Mouse (Mus musculus) right cerebral cortex, postnatal 36 days (tissue): ENCODE measurements at regions not wholly inside any gene's neighbourhood (a gene's known extent, or its start where the extent isn't known, plus 50 kb on each side); places are given as distances from the start of the nearest gene placed in this dataset.

ENCODE experiments used
- DNase-seq, 2 experiments: peaks; one replicate each; pipeline ENCODE4 v3.0.0; 2022; ENCODE audit warnings: low spot score in 2 of 2, mixed read lengths in 1 of 2

DNA sequence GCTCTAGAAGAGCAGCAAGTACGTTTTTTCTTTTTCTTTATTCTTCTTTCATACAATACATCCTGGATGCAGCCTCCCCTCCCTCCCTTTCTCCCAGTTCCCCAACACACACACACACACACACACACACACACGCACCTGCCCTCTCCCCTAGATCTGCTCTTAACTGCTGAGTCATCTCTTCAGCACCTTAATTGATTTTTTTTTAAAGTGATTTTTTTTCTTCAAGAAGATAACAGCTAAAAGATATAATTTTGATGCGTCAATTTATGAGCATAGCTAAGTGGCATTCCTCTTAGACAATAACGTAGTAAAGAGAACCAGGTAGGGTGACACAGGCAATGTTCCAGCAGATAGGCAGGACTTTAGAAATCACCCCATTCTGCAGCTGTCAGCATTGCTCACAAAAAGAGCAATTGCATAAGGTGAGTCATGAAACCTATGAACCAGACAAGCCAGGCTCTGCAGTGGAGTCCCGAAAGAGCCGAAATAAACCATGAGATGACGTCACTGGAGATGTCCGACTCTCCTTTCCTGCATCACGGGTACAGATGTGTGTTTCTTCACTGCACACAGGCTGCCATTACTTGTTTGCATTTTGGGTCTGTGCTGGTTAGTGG is 63.9 kb upstream of the Tnrc6a start:
- DNase-seq, result no peak

GRCm38 (mm10) chr7:123063264-123064011 is 60.2 kb upstream of the Tnrc6a start:
- no peak for DNase-seq

GRCm38 (mm10) chr7:123065951-123066351 is 57.7 kb upstream of the Tnrc6a start:
- peak; percentile 81 to 87 for DNase-seq

DNA sequence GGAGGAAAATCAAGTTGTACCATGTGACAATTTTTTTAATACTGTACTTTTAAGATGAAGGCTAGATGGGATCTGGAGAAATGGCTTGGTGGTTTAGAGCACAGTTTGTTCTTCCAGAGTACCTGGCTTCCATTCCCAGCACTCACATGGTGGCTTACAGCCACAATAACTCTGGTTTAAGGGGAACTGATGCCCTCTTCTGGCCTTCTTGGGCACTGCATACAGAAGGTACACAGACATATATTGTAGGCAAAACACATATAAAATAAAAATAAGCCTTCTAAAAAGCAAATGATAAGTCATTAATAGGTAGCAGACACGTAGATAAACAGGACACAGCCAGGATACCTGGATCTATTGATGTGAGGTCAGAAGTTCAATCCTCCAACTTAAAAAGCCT is 56.3 kb upstream of the Tnrc6a start:
- DNase-seq, result no peak

- DNase-seq, result no peak
These were observed 55.4 kb upstream of the Tnrc6a start for GRCm38 (mm10) chr7:123068241-123068640.

GRCm38 (mm10) chr7:123068715-123069273 is 54.9 kb upstream of the Tnrc6a start:
- DNase-seq, result peak in 1 of 2 experiments; percentile 28

DNA sequence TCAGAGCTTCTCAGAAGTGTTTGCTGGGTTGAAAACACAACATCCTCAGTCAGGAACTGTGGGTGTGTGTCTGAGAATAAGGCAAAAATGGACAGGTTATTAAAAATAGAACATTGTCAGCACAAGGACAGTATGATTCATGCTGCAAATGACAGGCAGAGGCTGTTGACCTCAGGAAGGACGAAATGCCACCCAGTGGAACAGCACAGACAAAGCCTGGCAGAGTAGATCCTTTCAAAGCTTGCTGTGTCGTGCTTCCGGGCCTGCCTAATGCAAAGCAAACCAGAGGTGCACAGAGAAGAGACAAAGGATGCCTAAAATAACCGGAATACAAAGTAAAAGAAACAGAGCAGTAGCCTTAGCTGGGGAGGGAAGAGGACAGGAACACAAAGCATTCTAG is 54.4 kb upstream of the Tnrc6a start:
- DNase-seq, result no peak

DNA sequence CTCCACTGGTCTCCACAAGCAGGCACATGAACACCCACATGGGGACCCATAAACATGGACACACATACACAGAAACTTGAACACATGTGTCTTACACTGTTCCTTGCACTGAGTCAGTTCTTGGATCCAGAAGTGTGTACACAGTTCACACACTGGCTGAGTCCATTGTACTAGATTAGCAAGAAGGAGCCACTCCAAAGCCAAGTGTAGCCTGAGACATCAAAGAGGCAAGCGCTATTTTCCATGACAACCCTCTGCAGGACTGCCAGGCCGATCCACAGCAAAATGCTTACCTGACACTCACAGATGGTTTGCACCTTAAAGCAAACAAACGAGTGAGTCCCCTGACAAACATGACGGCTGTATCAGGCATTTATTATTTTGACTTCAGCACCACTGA is 52.8 kb upstream of the Tnrc6a start:
- no peak for DNase-seq
